Mouse (Mus musculus) CH12.LX (cell line): ENCODE results near the gene Cd200r4.

Source experiments
- BHLHE40 ChIP-seq: IDR thresholded peaks from 2 replicates; pipeline ENCODE4 v1.6.1; 2011; ENCODE audit warnings: mild to moderate bottlenecking, low read depth, low read length, improper control_type of control experiment
- CTCF ChIP-seq, 2 experiments: IDR thresholded peaks in 1 of 2; conservative IDR thresholded peaks in 1 of 2; 2 replicates each; pipeline ENCODE4 v1.5.1; 2011 to 2012; ENCODE audit warnings: low read depth in 2 of 2, low read length in 2 of 2, improper control_type of control experiment in 1 of 2, inconsistent platforms in 1 of 2, mild to moderate bottlenecking in 1 of 2, moderate library complexity in 1 of 2
- E2F4 ChIP-seq: IDR thresholded peaks from 2 replicates; pipeline ENCODE4 v1.6.1; 2011; ENCODE audit warnings: low read depth, low read length, improper control_type of control experiment; ENCODE audit not compliant: insufficient replicate concordance
- ETS1 ChIP-seq: conservative IDR thresholded peaks from 2 replicates; pipeline ENCODE4 v1.6.1; 2012; ENCODE audit warnings: low read depth, mild to moderate bottlenecking, inconsistent platforms, low read length, improper control_type of control experiment, moderate library complexity
- JUND ChIP-seq: conservative IDR thresholded peaks from 2 replicates; pipeline ENCODE4 v1.6.1; 2011; ENCODE audit warnings: low read depth, low read length, improper control_type of control experiment
- MAZ ChIP-seq: IDR thresholded peaks from 2 replicates; pipeline ENCODE4 v1.6.1; 2012; ENCODE audit warnings: low read depth, mild to moderate bottlenecking, inconsistent platforms, low read length, improper control_type of control experiment, moderate library complexity
- MEF2A ChIP-seq: IDR thresholded peaks from 2 replicates; pipeline ENCODE4 v1.6.1; 2014; ENCODE audit warnings: low read depth, mild to moderate bottlenecking, inconsistent platforms, low read length, improper control_type of control experiment, borderline replicate concordance
- POLR2A ChIP-seq: IDR thresholded peaks from 2 replicates; pipeline ENCODE4 v1.6.1; 2011; ENCODE audit warnings: low read depth, mild to moderate bottlenecking, improper control_type of control experiment, low read length
- USF1 ChIP-seq: IDR thresholded peaks from 2 replicates; pipeline ENCODE4 v1.6.1; 2014; ENCODE audit warnings: low read depth, mild to moderate bottlenecking, inconsistent platforms, low read length, improper control_type of control experiment

DNA sequence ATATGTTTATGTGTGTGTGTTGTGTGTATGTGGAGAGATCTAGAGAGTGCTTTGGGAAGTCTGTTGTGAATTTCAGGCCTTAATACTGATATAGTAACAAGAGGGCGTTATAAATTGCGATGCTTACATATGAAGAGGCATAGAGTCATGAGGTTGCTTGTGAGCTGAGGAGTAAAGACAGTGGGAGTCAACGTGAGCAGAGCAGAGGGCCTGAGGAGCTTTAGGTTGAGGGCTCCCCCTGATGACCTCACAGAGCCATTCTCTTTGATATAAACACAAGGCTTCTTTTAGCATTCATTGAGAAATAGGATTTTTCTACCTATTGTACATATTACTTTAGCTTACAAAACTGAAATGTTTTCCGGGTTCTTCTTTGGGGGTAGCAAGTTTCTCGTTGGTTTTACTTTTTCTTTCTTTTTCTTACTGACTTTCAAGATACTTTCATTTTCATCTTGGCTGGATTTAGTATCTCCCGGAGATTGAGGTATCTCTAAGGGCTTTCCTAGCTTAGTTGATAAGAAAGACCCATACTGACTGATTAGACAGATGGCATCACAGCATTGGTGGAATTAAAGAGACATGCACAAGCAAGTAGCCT lies 1.0 kb downstream of the Cd200r4 start:
- TF ChIP-seq POLR2A (no peak), BHLHE40 (no peak), ETS1 (peak; percentile 50; the same call in 1 of the 2 replicates), USF1 (no peak), JUND (no peak), CTCF (conservative IDR thresholded peaks at IDR 0.05 in 1 of 2, IDR thresholded peaks at IDR 0.05 in 1 of 2; ENCODE audit: low read depth in 2 of 2, low read length in 2 of 2) (no peak), E2F4 (no peak), MEF2A (no peak), MAZ (no peak)
